Mouse (Mus musculus) CH12.LX (cell line): ENCODE measurements at regions not wholly inside any gene's neighbourhood (a gene's known extent, or its start where the extent isn't known, plus 50 kb on each side); places are given as distances from the start of the nearest gene placed in this dataset.
A peak's percentile ranks its signal among the peaks of the same experiment; 100 is the strongest.

ENCODE experiments used
- CTCF ChIP-seq, 2 experiments: IDR thresholded peaks in 1 of 2; conservative IDR thresholded peaks in 1 of 2; 2 replicates each; pipeline ENCODE4 v1.5.1; 2011 to 2012; ENCODE audit warnings: low read depth in 2 of 2, low read length in 2 of 2, improper control_type of control experiment in 1 of 2, inconsistent platforms in 1 of 2, mild to moderate bottlenecking in 1 of 2, moderate library complexity in 1 of 2
- E2F4 ChIP-seq: IDR thresholded peaks from 2 replicates; pipeline ENCODE4 v1.6.1; 2011; ENCODE audit warnings: low read depth, low read length, improper control_type of control experiment; ENCODE audit not compliant: insufficient replicate concordance
- POLR2A ChIP-seq: IDR thresholded peaks from 2 replicates; pipeline ENCODE4 v1.6.1; 2011; ENCODE audit warnings: low read depth, mild to moderate bottlenecking, improper control_type of control experiment, low read length
- RAD21 ChIP-seq: IDR thresholded peaks from 2 replicates; pipeline ENCODE4 v1.6.1; 2011; ENCODE audit warnings: low read depth, mild to moderate bottlenecking, low read length, improper control_type of control experiment, moderate library complexity
- TBP ChIP-seq: conservative IDR thresholded peaks from 2 replicates; pipeline ENCODE4 v1.6.1; 2011; ENCODE audit warnings: low read depth, low read length, improper control_type of control experiment
- UBTF ChIP-seq: IDR thresholded peaks from 2 replicates; pipeline ENCODE4 v1.6.1; 2012; ENCODE audit warnings: low read depth, mild to moderate bottlenecking, inconsistent platforms, low read length, improper control_type of control experiment, moderate library complexity
- ZMIZ1 ChIP-seq: IDR thresholded peaks from 2 replicates; pipeline ENCODE4 v1.6.1; 2012; ENCODE audit warnings: low read depth, mild to moderate bottlenecking, inconsistent platforms, low read length, improper control_type of control experiment
- ZNF384 ChIP-seq: IDR thresholded peaks from 2 replicates; pipeline ENCODE4 v1.6.1; 2012; ENCODE audit warnings: low read depth, low read length, improper control_type of control experiment, inconsistent platforms

GRCm38 (mm10) chr6:67165091-67165490 lies 72.9 kb upstream of the Serbp1 start:
- no peak for TF ChIP-seq E2F4
- TF ChIP-seq ZNF384, result peak; percentile 80
- TF ChIP-seq TBP, result no peak
- TF ChIP-seq CTCF (conservative IDR thresholded peaks at IDR 0.05 in 1 of 2, IDR thresholded peaks at IDR 0.05 in 1 of 2; ENCODE audit: low read depth in 2 of 2, low read length in 2 of 2), result no peak
- TF ChIP-seq POLR2A, result no peak
- no peak for TF ChIP-seq RAD21
- TF ChIP-seq UBTF, result no peak
- TF ChIP-seq ZMIZ1, result no peak
